Mouse (Mus musculus) common myeloid progenitor, adult 5-6 weeks (primary cell): ENCODE results near the gene Vsx2. TPM values are rescaled to one million over a fixed set of nuclear protein-coding genes. Genes with fewer than 3 reads are reported as not detected.
A peak's percentile ranks its signal among the peaks of the same experiment; 100 is the strongest.

ENCODE experiments used
- ATAC-seq: replicated peaks from 2 replicates; pipeline ENCODE4 v1.8.0; 2016; ENCODE audit warnings: low read depth, mild to moderate bottlenecking, moderate TSS enrichment, inconsistent platforms; ENCODE audit not compliant: poor library complexity, severe bottlenecking
- total RNA-seq: library from RNA; stranded (forward); fragments of 200-1000, 187-1606 nt; gene quantifications from 2 replicates; pipeline ENCODE4 v1.2.3, GENCODE M21; 2017

Gene Vsx2
- total RNA-seq, 1 experiment from 2014 or later, result not detected

GRCm38 (mm10) chr12:84571466-84572340, 2.1 kb downstream of the Vsx2 start:
- 0 out of 2 replicates have a peak, but pooled peaks have one; percentile 29 for ATAC-seq

- ATAC-seq, result no peak
These were observed 2.8 kb downstream of the Vsx2 start for GRCm38 (mm10) chr12:84572341-84572720.

- no peak for ATAC-seq
These were observed 3.5 kb downstream of the Vsx2 start for GRCm38 (mm10) chr12:84573094-84573493.

GRCm38 (mm10) chr12:84577768-84578439, 8.3 kb downstream of the Vsx2 start:
- 0 out of 2 replicates have a peak, but pooled peaks have one; percentile 29 for ATAC-seq

GRCm38 (mm10) chr12:84578440-84578770, 8.8 kb downstream of the Vsx2 start:
- ATAC-seq, result no peak

- no peak for ATAC-seq
These were observed 11.7 kb downstream of the Vsx2 start for GRCm38 (mm10) chr12:84581285-84581684.

DNA sequence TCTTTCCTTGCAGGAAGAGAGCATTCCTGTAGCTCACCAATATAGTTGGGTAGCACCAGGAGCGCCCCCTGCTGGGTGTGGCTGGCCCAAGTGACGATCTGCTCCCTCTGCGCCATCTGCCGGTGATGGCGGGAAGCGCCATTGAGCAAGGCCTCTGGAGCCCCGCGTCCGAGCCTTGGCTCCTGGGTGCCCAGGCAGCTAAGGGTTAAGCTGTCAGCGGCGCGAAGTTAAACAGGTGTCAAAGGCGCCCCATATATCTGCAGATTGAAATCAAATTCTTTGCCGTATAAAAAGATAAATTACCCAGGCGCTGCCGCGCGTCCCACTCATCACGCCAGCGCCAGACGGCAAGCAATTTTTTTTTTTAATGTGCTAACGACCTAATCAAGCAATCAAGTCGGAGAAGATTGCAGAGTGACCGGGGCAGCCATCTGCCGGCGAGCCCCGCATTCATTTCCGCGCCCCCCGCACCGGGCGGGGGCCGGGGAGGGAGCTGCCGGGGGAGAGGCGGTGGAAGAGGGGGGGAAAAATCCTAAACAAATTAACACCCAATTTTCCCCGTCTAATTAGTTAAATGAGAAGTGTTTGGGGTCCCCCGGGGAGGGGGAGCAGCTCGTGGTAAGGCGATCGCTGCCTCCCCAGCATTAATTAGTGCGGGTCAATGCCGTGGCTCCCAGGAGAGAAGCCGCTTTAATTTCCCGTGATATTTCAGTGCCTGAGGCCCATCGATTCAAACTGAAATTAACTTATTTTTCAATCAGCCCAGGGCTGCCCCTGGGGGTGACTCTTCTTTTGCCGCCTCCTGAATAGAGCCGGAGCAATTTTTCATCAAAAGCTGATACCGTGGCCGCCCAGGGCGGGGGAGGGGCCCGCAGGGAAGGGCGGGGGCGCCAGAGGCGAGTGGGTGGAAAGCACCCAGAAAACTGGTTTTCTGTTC, 20.5 kb downstream of the Vsx2 start:
- ATAC-seq, result peak; percentile 96

DNA sequence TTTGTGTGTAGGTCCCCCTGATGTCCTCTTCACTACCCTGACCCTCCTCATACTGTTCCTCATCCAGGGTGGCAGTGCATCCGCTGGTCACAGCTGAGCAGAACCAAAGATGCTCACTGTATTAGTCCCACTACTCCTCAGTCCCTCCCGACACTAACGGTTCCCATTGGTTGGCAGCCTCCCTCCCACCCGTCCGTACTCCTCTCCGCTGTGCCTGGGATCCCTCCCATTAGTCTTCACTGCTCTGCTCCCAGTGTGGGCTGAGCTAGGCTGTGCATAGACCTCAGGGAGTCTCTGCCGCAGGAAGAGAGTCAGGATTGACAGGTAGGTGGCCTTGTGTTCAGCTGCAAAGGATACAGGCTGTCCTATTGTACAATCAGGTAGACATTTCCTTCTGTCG, 28.8 kb downstream of the Vsx2 start:
- ATAC-seq, result no peak

GRCm38 (mm10) chr12:84604001-84604400, 34.4 kb downstream of the Vsx2 start:
- ATAC-seq, result no peak

DNA sequence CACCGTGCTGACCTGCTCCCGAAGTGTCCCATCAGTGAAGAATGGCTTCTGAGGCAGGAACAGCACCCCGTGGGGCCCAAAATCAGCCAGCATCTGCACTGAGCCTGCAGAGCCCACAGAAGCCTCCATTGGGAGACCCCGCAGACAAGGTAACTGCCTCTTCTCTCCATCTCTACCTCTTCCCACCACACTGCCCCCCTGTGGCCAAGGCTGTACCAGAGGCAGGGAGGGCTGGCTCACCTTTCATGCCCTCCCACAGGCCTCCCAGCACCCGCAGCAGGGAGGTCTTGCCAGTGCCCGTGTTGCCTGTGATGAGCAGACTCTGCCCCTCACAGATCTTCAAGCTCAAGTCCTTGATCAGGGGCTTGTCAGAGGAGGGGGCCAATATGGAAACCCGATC, 36.3 kb downstream of the Vsx2 start:
- ATAC-seq, result 0 out of 2 replicates have a peak, but pooled peaks have one; percentile 39

- no peak for ATAC-seq
These were observed 42.2 kb downstream of the Vsx2 start for GRCm38 (mm10) chr12:84611718-84612117.

GRCm38 (mm10) chr12:84612518-84612917, 43.0 kb downstream of the Vsx2 start:
- no peak for ATAC-seq

DNA sequence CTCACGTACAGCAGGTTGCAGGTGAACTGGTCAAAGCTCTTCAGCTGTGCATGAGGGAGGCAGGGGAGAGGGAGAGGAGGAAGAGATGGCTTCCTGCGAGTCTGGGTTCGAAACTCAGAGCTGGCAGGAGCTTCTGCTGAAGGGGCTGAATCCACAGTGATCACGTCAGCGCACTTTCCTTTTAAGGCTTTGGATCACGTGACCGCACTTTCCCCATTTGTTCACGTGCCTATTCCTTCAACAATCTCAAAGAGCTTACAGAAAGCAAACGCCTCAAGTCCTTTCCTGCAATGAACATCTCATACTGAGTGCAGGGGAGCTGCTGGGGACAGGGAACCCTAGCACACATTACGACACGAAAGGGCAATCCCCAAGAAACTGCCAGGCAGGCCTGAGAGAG, 44.4 kb downstream of the Vsx2 start:
- ATAC-seq, result no peak

DNA sequence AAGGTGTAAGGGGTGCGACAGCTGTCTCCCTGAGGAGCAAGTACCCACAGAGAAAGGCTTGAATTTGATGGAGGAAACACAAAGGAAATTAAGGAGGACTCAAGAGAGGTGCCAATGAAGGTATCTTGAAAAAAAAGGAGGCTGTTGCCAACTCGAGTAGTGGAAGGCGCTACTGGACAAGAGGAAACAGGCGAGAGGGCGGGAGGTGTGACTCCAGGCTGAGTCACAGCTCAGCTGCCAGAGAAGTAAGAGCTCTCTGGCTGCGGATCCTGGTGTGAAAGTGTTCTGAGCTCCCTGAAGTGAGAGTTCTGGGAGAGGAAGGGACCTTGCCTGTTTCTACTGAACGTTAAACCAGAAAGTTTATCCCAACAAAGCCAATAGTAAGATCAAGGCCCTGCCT, 45.0 kb downstream of the Vsx2 start:
- ATAC-seq, result no peak

DNA sequence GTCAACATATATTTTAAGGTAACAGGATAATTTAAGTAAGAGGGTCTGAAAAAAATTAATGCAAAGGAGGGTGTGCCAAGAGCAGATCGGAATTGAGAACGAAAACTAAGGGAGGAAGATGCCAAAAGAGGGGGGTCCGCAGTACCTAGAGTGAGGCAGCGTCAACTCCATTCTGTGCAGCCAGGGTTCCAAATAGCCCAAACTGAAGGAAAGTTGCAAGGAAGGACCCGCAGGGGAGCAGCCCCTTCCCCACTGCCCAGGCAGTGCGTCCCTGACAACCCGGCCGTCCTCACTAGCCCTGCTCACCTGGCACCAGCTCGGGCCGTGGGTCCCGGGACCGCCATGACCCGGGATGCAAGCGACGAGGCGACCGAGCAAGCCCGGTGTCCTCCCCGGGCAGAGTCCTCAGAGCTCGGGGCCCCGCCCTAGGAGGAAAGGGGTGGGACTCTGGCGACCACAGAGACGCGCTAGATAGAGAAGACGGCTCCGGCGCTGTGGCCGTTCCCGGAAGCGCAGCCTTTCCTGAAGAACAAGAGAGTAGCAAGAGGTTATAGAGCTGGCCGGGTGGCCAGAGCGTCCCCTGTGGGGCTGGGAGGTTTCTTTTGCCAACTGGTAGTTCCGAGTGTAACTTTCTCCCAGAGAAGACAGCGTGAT, 47.5 kb downstream of the Vsx2 start, which contains the start of gene Abcd4:
Gene Abcd4, minus strand, starts transcription at position 437 of the 654 bp plus-strand sequence.
- peak; percentile 99 for ATAC-seq

GRCm38 (mm10) chr12:84617663-84618062, 48.1 kb downstream of the Vsx2 start:
- ATAC-seq, result peak; percentile 34

- 0 out of 2 replicates have a peak, but pooled peaks have one; percentile 16 for ATAC-seq
These were observed 51.4 kb downstream of the Vsx2 start for GRCm38 (mm10) chr12:84620975-84621374.

- ATAC-seq, result no peak
These were observed 55.0 kb downstream of the Vsx2 start for GRCm38 (mm10) chr12:84624601-84625000.

- no peak for ATAC-seq
These were observed 55.6 kb downstream of the Vsx2 start for GRCm38 (mm10) chr12:84625116-84625515.

DNA sequence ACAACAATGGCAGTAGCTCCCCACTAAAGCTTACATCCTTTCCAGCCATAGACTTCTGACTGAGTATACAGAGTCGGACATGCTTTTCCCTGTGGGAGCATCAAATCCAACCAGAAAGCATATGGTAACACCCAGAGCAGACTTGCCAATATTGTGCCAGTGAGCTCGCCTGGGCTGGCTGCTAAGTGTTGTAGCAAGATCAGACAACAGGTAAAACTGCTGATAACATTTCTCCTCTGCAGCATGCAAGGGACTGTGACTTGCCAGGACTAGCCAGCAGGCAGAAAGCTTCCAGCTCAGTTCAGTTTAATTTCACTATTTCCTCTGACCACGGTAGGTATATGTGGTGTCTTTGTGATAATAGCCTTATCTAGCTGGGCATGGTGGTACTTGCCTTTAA, 62.3 kb downstream of the Vsx2 start:
- ATAC-seq, result no peak
